Mouse (Mus musculus): ENCODE results near the gene Sntg2.

- no peak for TF ChIP-seq FLI1 (IDR thresholded peaks at IDR 0.05; ENCODE audit: low read length)
- TF ChIP-seq GATA1 (IDR thresholded peaks at IDR 0.05; ENCODE audit: borderline replicate concordance, low read length): no peak
Observed at GRCm38 (mm10) chr12:30369141-30369540, 4.0 kb downstream of the Sntg2 start.

Data from megakaryocyte, embryonic 14.5 days (primary cell).